Mouse (Mus musculus) liver, adult 2 months (tissue): Measurements from ENCODE around the gene Vti1a.

Source experiments
- CTCF ChIP-seq: fragments of 200-500 bp; IDR thresholded peaks from 2 replicates; pipeline ENCODE4 v1.5.1; 2011; ENCODE audit warnings: low read depth, low read length, control low read depth
- POLR2A ChIP-seq: fragments of 200-500 bp; IDR thresholded peaks from 2 replicates; pipeline ENCODE4 v1.6.1; 2011; ENCODE audit warnings: low read length, control low read depth; ENCODE audit not compliant: insufficient read depth; ENCODE audit errors: extremely low read depth

DNA sequence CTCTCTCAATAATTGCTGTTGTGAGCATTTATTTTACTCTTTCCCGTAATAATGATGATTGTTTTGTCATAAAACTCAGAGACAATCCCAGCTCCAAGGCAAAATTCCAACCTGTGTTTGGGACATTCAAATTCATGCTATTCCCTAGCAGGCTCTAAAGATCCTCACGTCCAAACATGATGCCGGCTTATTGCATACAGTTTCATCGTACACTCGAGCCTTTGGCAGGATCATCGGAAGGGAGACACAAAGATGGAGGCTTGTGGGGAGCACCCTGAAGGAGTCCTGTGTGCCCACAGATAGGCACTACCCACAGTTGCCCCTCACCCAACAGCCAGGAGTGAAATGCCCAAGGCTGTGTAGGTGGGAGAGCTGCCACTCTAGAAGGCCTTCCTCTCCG, 208.3 kb downstream of the Vti1a start:
- TF ChIP-seq POLR2A (no peak), CTCF (no peak)
